In the genomic region with DNA sequence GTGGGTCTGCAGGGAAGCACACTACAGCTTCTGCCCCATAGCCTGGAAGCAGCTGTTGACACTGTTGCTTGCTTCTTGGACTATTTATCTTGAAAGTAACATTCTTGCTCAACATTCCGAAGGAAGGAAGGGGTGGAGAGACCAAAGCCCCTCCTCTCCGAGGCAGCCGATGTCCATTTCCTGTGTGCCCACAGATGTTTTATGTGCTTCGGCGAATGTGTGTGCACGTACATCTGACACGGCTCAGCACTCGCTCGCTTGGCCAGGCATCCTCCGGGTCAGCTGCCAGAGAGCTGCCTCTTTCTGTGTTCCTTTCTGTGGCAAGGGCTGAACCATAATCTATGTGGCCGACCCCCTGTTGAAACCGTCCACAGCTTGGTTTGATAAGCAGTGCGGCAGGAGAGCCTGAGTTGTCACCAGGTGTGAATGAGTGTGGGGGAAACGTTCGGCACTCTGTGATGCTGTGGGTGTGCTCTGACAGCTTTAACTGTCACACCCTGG, we compare ENCODE assay signal across 8 mouse cellular contexts. TPM values are rescaled to one million over a fixed set of nuclear protein-coding genes. Genes with fewer than 3 reads are reported as not detected.
A peak's percentile ranks its signal among the peaks of the same experiment; 100 is the strongest.
DNase-seq lines count a peak whose midpoint lies in the region; ATAC-seq lines count a peak whose summit lies in the region.

No protein-coding gene starts in this region.

- ATAC-seq in midbrain, embryonic 16.5 days = no peak
- no peak for ATAC-seq in midbrain, embryonic 14.5 days (ENCODE audit: low FRiP score, low TSS enrichment)
- no peak for ATAC-seq in limb, embryonic 15.5 days (ENCODE audit: insufficient number of reproducible peaks, low FRiP score, low TSS enrichment, low read depth)
- peak; percentile 13; the same call in 1 of the 2 replicates for ATAC-seq in neutrophil, adult 5-6 weeks (ENCODE audit: extremely low read depth, insufficient number of reproducible peaks, low FRiP score, poor library complexity, severe bottlenecking)

- H3K36me3 ChIP-seq in midbrain, embryonic 16.5 days (ENCODE audit: control insufficient read depth, insufficient read depth, low read length) = no peaks in the 10 kb centered on the region
- H3K36me3 ChIP-seq in midbrain, embryonic 14.5 days (ENCODE audit: control insufficient read depth, insufficient read depth, low read length) = peaks cover 14% of the 10 kb centered on the region; the same call in 1 of the 2 replicates
- H3K36me3 ChIP-seq in limb, embryonic 15.5 days = no peaks in the 10 kb centered on the region
- peaks cover 22% of the 10 kb centered on the region for H3K36me3 ChIP-seq in midbrain, embryonic 10.5 days

- intact Hi-C loops in heart, postnatal 25 days (cut with DNase I) = no loop called here

- no peak for DNase-seq in midbrain, embryonic 14.5 days
- peak; percentile 35 for DNase-seq in heart, postnatal 25 days (ENCODE audit: low spot score)
- no peak for DNase-seq in ovary, adult 18-20 months (ENCODE audit: low spot score)
- DNase-seq in midbrain, embryonic 10.5 days (ENCODE audit: low spot score) = no peak
- no peak for DNase-seq in right cerebral cortex, adult 18-20 months

- peaks cover 58% of the 10 kb centered on the region for H3K4me1 ChIP-seq in midbrain, embryonic 16.5 days (ENCODE audit: control insufficient read depth, insufficient read depth, low read length)
- H3K4me1 ChIP-seq in midbrain, embryonic 14.5 days (ENCODE audit: control insufficient read depth, insufficient read depth, low read length) = peaks cover 52% of the 10 kb centered on the region
- peaks cover 44% of the 10 kb centered on the region for H3K4me1 ChIP-seq in limb, embryonic 15.5 days
- peaks cover 80% of the 10 kb centered on the region for H3K4me1 ChIP-seq in midbrain, embryonic 10.5 days

- no peak overlapping the region for H3K4me2 ChIP-seq in midbrain, embryonic 16.5 days (ENCODE audit: low read length)
- no peak overlapping the region for H3K4me2 ChIP-seq in midbrain, embryonic 14.5 days (ENCODE audit: low read length)
- H3K4me2 ChIP-seq in limb, embryonic 15.5 days = peak overlapping the region; percentile 20

- H3K4me3 ChIP-seq in midbrain, embryonic 16.5 days (ENCODE audit: low read depth, low read length) = no peak overlapping the region
- no peak overlapping the region for H3K4me3 ChIP-seq in midbrain, embryonic 14.5 days (replicated peaks; ENCODE audit: low read depth, low read length)
- no peak overlapping the region for H3K4me3 ChIP-seq in limb, embryonic 15.5 days
- H3K4me3 ChIP-seq in midbrain, embryonic 10.5 days = no peak overlapping the region

- 91% methylated on average over 15 of the region's 15 CpGs for WGBS in midbrain, embryonic 16.5 days
- 88% methylated on average over 15 of the region's 15 CpGs for WGBS in midbrain, embryonic 14.5 days
- WGBS in limb, embryonic 15.5 days = 18% methylated on average over 15 of the region's 15 CpGs
- WGBS in midbrain, embryonic 10.5 days = 88% methylated on average over 15 of the region's 15 CpGs

- H3K27ac ChIP-seq in midbrain, embryonic 16.5 days (ENCODE audit: low read length) = peak overlapping the region; percentile 52
- H3K27ac ChIP-seq in midbrain, embryonic 14.5 days (replicated peaks; ENCODE audit: low read depth, low read length) = no peak overlapping the region; the same call in 1 of the 2 replicates
- peak overlapping the region; percentile 35 for H3K27ac ChIP-seq in limb, embryonic 15.5 days
- H3K27ac ChIP-seq in midbrain, embryonic 10.5 days (replicated peaks) = no peak overlapping the region; the same call in 1 of the 2 replicates

- no peaks in the 10 kb centered on the region for H3K9me3 ChIP-seq in midbrain, embryonic 16.5 days (replicated peaks; ENCODE audit: control insufficient read depth, low read length, poor library complexity, severe bottlenecking)
- no peaks in the 10 kb centered on the region for H3K9me3 ChIP-seq in midbrain, embryonic 14.5 days (ENCODE audit: control insufficient read depth, low read length)
- no peaks in the 10 kb centered on the region for H3K9me3 ChIP-seq in limb, embryonic 15.5 days
- H3K9me3 ChIP-seq in midbrain, embryonic 10.5 days (replicated peaks) = no peaks in the 10 kb centered on the region

- H3K27me3 ChIP-seq in midbrain, embryonic 16.5 days (ENCODE audit: control insufficient read depth, insufficient read depth, low read depth, low read length) = no peaks in the 10 kb centered on the region
- no peaks in the 10 kb centered on the region for H3K27me3 ChIP-seq in midbrain, embryonic 14.5 days (ENCODE audit: control insufficient read depth, insufficient read depth, low read length)
- H3K27me3 ChIP-seq in limb, embryonic 15.5 days = peaks cover 10% of the 10 kb centered on the region; the same call in 1 of the 2 replicates
- peaks cover 11% of the 10 kb centered on the region; the same call in 1 of the 2 replicates for H3K27me3 ChIP-seq in midbrain, embryonic 10.5 days (ENCODE audit: low read depth, poor library complexity, severe bottlenecking)

- no peak overlapping the region for H3K9ac ChIP-seq in midbrain, embryonic 16.5 days (ENCODE audit: low read depth, low read length)
- no peak overlapping the region for H3K9ac ChIP-seq in midbrain, embryonic 14.5 days (replicated peaks; ENCODE audit: low read length)
- H3K9ac ChIP-seq in limb, embryonic 15.5 days = no peak overlapping the region

RNA-seq across cellular contexts. Expression of gene Fam222a, which starts 27.0 kb away (rescaled TPM):
- polyA plus RNA-seq in midbrain, embryonic 16.5 days (2015; fragmentation: Nextera tagmentation; extraction: Ambion mirVana) = 5.3 and 6.0 TPM in 2 replicates
- polyA plus RNA-seq in midbrain, embryonic 14.5 days (2014; fragmentation: Nextera tagmentation; extraction: Ambion mirVana) = 5.7 and 7.0 TPM in 2 replicates
- 1 to 10 TPM; 2.4 to 4.2 TPM for total RNA-seq in heart, postnatal 25 days (2021)
- 0.46 and 0.63 TPM in 2 replicates for polyA plus RNA-seq in limb, embryonic 15.5 days (2015; fragmentation: Nextera tagmentation; extraction: Ambion mirVana)
- total RNA-seq in neutrophil, adult 5-6 weeks (2017) = 0.37 and 1.5 TPM in 2 replicates
- polyA plus RNA-seq in midbrain, embryonic 10.5 days (2016; fragmentation: Nextera tagmentation; extraction: Ambion mirVana) = 4.0 and 5.1 TPM in 2 replicates

Comparison
In these comparisons a context has a peak if more than half of its experiments do, and no peak if none do; other contexts are left out.
1. H3K27ac ChIP-seq: peak in midbrain, embryonic 16.5 days (single experiment) and limb, embryonic 15.5 days (single experiment); none in midbrain, embryonic 14.5 days (single experiment) and midbrain, embryonic 10.5 days (single experiment).